Comparison of ENCODE assay signal across 7 mouse cellular contexts in the genomic region with DNA sequence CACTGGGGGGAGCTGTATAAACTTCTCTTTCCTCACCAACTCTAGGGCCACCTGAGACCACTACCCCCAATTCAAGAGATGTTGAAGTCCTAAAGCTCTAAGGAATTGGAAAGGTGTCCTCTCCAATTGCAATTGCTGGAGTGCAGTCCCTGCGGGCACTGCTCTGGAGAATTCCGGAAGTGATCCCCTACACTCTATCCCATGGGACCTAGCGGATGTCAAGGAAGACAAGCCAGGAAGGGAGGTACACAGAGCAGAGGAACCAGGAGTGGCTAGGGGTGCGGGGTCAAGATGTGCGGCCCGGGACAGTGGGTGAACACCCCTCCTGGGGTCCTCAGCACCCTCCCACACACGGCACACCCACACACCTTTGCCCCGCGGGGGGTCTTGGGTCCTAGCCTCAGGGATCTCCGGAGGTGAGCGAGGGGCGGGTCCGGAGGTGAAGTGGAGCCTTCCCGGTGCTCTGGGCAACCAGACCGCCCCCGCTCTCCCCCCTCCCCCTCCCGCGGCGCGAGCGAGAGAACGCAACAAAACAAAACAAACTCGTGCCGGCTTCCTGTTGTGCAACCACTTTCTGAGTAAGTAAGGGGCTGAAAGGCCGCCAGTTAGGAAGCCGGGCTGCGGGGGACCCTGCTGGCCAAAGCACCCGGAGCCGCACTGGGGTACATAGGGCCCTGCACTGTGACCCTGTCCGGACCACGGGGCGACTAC. TPM values are rescaled to one million over a fixed set of nuclear protein-coding genes. Genes with fewer than 3 reads are reported as not detected.
DNase-seq lines count a peak whose midpoint lies in the region; ATAC-seq and TF ChIP-seq lines count a peak whose summit lies in the region.

No protein-coding gene starts in this region.

- ATAC-seq in hindbrain, embryonic 14.5 days (ENCODE audit: low FRiP score): no peak; the same call in 1 of the 2 replicates
- ATAC-seq in liver, embryonic 11.5 days (replicated peaks; ENCODE audit: low FRiP score): 0 out of 2 replicates have a peak, but pooled peaks have one; percentile 15

- peak overlapping the region; percentile 91 for H3K4me2 ChIP-seq in hindbrain, embryonic 14.5 days (replicated peaks)
- peak overlapping the region; percentile 83 for H3K4me2 ChIP-seq in liver, embryonic 11.5 days
- H3K4me2 ChIP-seq in myocyte (ENCODE audit: low read depth): peak overlapping the region; percentile 99

- H3K27ac ChIP-seq in hindbrain, embryonic 14.5 days: no peak overlapping the region
- no peak overlapping the region for H3K27ac ChIP-seq in liver, embryonic 11.5 days (ENCODE audit: low read depth, low read length)

- no peaks in the 10 kb centered on the region for H3K36me3 ChIP-seq in E14TG2a.4 (ENCODE audit: insufficient read depth, low read length)
- H3K36me3 ChIP-seq in hindbrain, embryonic 14.5 days (replicated peaks; ENCODE audit: control insufficient read depth, insufficient read depth): no peaks in the 10 kb centered on the region
- H3K36me3 ChIP-seq in liver, embryonic 11.5 days (ENCODE audit: control insufficient read depth, insufficient read depth, low read length): no peaks in the 10 kb centered on the region
- H3K36me3 ChIP-seq in myocyte (ENCODE audit: control insufficient read depth, insufficient read depth): no peaks in the 10 kb centered on the region

- no peaks in the 10 kb centered on the region for H3K79me2 ChIP-seq in myocyte (ENCODE audit: control insufficient read depth, insufficient read depth)

- no peak for TF ChIP-seq CTCF in E14TG2a.4 (conservative IDR thresholded peaks at IDR 0.05; ENCODE audit: low read length)

- H3K4me3 ChIP-seq in E14TG2a.4 (replicated peaks; ENCODE audit: low read length) (peak overlapping the region; percentile 82), myocyte (peak overlapping the region; percentile 57)
- peak overlapping the region; percentile 40 for H3K4me3 ChIP-seq in hindbrain, embryonic 14.5 days (replicated peaks; ENCODE audit: low read length)
- peak overlapping the region; percentile 44 for H3K4me3 ChIP-seq in liver, embryonic 11.5 days (ENCODE audit: low read depth, low read length)

- H3ac ChIP-seq in myocyte (ENCODE audit: control insufficient read depth, insufficient read length): no peak overlapping the region

- WGBS in hindbrain, embryonic 14.5 days: 1% methylated on average over 22 of the region's 32 CpGs
- WGBS in liver, embryonic 11.5 days: 2% methylated on average over 25 of the region's 32 CpGs

- peak overlapping the region; percentile 57 for H3K9ac ChIP-seq in hindbrain, embryonic 14.5 days
- no peak overlapping the region for H3K9ac ChIP-seq in liver, embryonic 11.5 days (ENCODE audit: low read depth, low read length)

- peaks cover 40% of the 10 kb centered on the region for H3K4me1 ChIP-seq in E14TG2a.4 (replicated peaks; ENCODE audit: low read depth, low read length)
- H3K4me1 ChIP-seq in hindbrain, embryonic 14.5 days (replicated peaks; ENCODE audit: control insufficient read depth, insufficient read depth, low read length): peaks cover 19% of the 10 kb centered on the region
- H3K4me1 ChIP-seq in liver, embryonic 11.5 days (replicated peaks; ENCODE audit: control insufficient read depth, insufficient read depth, low read length): no peaks in the 10 kb centered on the region

- peak; percentile 81 for DNase-seq in adrenal gland, adult 2 months
- DNase-seq in forelimb bud, embryonic 11.5 days (ENCODE audit: low read depth, low spot score): peak; percentile 13
- DNase-seq in hindbrain, embryonic 14.5 days (ENCODE audit: low spot score): peak; percentile 61
- peak; percentile 40 for DNase-seq in liver, embryonic 11.5 days (ENCODE audit: low spot score)
- DNase-seq in thymus, postnatal 25 days: peak; percentile 65

- peaks cover 42% of the 10 kb centered on the region for H3K27me3 ChIP-seq in E14TG2a.4 (ENCODE audit: insufficient read depth, low read length)
- H3K27me3 ChIP-seq in hindbrain, embryonic 14.5 days (ENCODE audit: control insufficient read depth, insufficient read depth, low read length): peaks cover 43% of the 10 kb centered on the region
- peaks cover 41% of the 10 kb centered on the region for H3K27me3 ChIP-seq in liver, embryonic 11.5 days (replicated peaks; ENCODE audit: control insufficient read depth, insufficient read depth, low read length)
- no peaks in the 10 kb centered on the region for H3K27me3 ChIP-seq in myocyte (ENCODE audit: control insufficient read depth, insufficient read depth, insufficient read length)

- TF ChIP-seq POLR2A in myocyte (IDR thresholded peaks at IDR 0.05; ENCODE audit: insufficient read length, low read depth): no peak

- no peaks in the 10 kb centered on the region for H3K9me3 ChIP-seq in E14TG2a.4 (ENCODE audit: low read length)
- no peaks in the 10 kb centered on the region for H3K9me3 ChIP-seq in hindbrain, embryonic 14.5 days (ENCODE audit: control insufficient read depth, low read length)
- no peaks in the 10 kb centered on the region for H3K9me3 ChIP-seq in liver, embryonic 11.5 days (ENCODE audit: control insufficient read depth, low read length)

TF ChIP-seq in myocyte, 11 proteins besides CTCF, POLR2A, EP300 and RAD21:
- no peak for TF ChIP-seq TCF3 (IDR thresholded peaks at IDR 0.05; ENCODE audit: insufficient read length, low read depth)
- TF ChIP-seq CEBPB (IDR thresholded peaks at IDR 0.05; ENCODE audit: insufficient read depth, poor library complexity, severe bottlenecking): peak; percentile 74

RNA-seq across cellular contexts. Expression of gene Glis3, which starts 2.0 kb away (rescaled TPM):
- total RNA-seq in adrenal gland, adult 2 months (2021): 10 to 100 TPM in 1 of 2 experiments, 1 to 10 TPM in 1; 9.3 to 12.4 TPM
- 3.3 and 6.1 TPM in 2 replicates for polyA plus RNA-seq in adrenal gland, adult 2 months (2012; rRNA removed)
- 3.2 and 4.1 TPM in 2 replicates for polyA plus RNA-seq in hindbrain, embryonic 14.5 days (2014; fragmentation: Nextera tagmentation; extraction: Ambion mirVana)
- polyA plus RNA-seq in liver, embryonic 11.5 days (2014; fragmentation: Nextera tagmentation; extraction: Ambion mirVana): 0.13 and 0.47 TPM in 2 replicates
- polyA plus RNA-seq in myocyte (2012; fragmentation: generic; extraction: Trizol): 0.79 TPM

Comparison
In these comparisons a context has a peak if more than half of its experiments do, and no peak if none do; other contexts are left out.
1. DNase-seq: peak in every context shown above with its lines; median percentile 81 in adrenal gland, adult 2 months; 65 in thymus, postnatal 25 days; 61 in hindbrain, embryonic 14.5 days; 40 in liver, embryonic 11.5 days; 13 in forelimb bud, embryonic 11.5 days.